Mouse (Mus musculus) CH12.LX (cell line): ENCODE measurements around the gene Zbtb8b.

Experiments
- CTCF ChIP-seq, 2 experiments: IDR thresholded peaks in 1 of 2; conservative IDR thresholded peaks in 1 of 2; 2 replicates each; pipeline ENCODE4 v1.5.1; 2011 to 2012; ENCODE audit warnings: low read depth in 2 of 2, low read length in 2 of 2, improper control_type of control experiment in 1 of 2, inconsistent platforms in 1 of 2, mild to moderate bottlenecking in 1 of 2, moderate library complexity in 1 of 2
- E2F4 ChIP-seq: IDR thresholded peaks from 2 replicates; pipeline ENCODE4 v1.6.1; 2011; ENCODE audit warnings: low read depth, low read length, improper control_type of control experiment; ENCODE audit not compliant: insufficient replicate concordance
- MAFK ChIP-seq: IDR thresholded peaks from 2 replicates; pipeline ENCODE4 v1.6.1; 2011; ENCODE audit warnings: low read length, improper control_type of control experiment; ENCODE audit not compliant: insufficient replicate concordance
- MAX ChIP-seq: IDR thresholded peaks from 2 replicates; pipeline ENCODE4 v1.6.1; 2011; ENCODE audit warnings: low read length, improper control_type of control experiment
- POLR2A ChIP-seq: IDR thresholded peaks from 2 replicates; pipeline ENCODE4 v1.6.1; 2011; ENCODE audit warnings: low read depth, mild to moderate bottlenecking, improper control_type of control experiment, low read length
- SIN3A ChIP-seq: IDR thresholded peaks from 2 replicates; pipeline ENCODE4 v1.6.1; 2012; ENCODE audit warnings: low read length, improper control_type of control experiment, inconsistent platforms
- ZC3H11A ChIP-seq: IDR thresholded peaks from 2 replicates; pipeline ENCODE4 v1.6.1; 2012; ENCODE audit warnings: low read depth, mild to moderate bottlenecking, inconsistent platforms, low read length, improper control_type of control experiment
- ZMIZ1 ChIP-seq: IDR thresholded peaks from 2 replicates; pipeline ENCODE4 v1.6.1; 2012; ENCODE audit warnings: low read depth, mild to moderate bottlenecking, inconsistent platforms, low read length, improper control_type of control experiment

GRCm38 (mm10) chr4:129416478-129416877, 24.2 kb downstream of the Zbtb8b start:
- TF ChIP-seq MAX (no peak), POLR2A (no peak), ZMIZ1 (no peak), CTCF (conservative IDR thresholded peaks at IDR 0.05 in 1 of 2, IDR thresholded peaks at IDR 0.05 in 1 of 2; ENCODE audit: low read depth in 2 of 2, low read length in 2 of 2) (no peak), E2F4 (no peak), ZC3H11A (no peak), MAFK (no peak), SIN3A (no peak)
